Mouse (Mus musculus) adipocyte (in vitro differentiated cells): Measurements from ENCODE around the gene 4930558K02Rik.

ENCODE experiments used
- DNase-seq: peaks from one replicate; pipeline ENCODE4 v3.0.0-alpha.2; 2016; ENCODE audit warnings: low spot score

4930558K02Rik gene

GRCm38 (mm10) chr1:161979536-161979935 is at the start of gene 4930558K02Rik:
TSS of gene 4930558K02Rik (minus strand) at chr1:161979636.
- DNase-seq, result no peak

GRCm38 (mm10) chr1:162023681-162024270 is 44.3 kb upstream of the 4930558K02Rik start:
- no peak for DNase-seq

DNA sequence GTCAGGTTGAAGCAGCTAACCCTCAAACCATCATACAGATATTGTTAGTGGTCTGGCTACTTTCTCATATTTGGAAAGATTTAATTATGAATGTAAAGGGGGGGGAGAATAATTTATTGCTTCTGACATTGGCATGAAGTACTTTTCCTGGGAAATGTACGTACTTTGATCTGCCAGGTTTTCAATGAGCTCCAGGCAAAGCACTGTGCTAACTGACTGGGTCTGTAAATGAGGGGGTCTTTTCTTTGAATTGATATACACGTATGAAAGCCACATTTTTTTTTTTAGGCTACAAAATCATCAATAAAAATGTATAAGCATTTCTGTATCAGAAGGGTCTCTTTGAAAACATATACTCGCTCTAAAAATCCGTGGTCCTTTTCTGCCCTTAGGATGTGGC is 41.3 kb upstream of the 4930558K02Rik start:
- no peak for DNase-seq

DNA sequence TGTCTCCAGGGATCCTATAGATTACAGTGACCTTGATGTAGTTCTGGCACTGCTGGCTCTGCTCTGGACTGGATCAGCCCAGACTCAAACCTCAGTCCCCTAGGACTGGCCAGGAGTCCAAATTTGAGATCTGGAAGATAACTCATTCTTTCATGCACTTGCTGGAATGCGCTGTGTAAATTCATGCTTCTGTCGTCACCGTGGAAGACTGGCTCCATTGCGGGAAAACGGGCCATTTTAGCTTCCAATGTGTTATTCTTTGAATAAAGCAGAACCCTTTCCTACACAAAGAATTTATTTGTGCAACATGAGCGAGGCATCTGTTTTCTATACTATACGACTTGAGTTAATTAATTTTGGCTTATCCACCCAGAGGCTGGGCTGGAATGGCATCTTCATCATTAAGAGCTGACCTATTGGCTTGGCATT is 40.9 kb upstream of the 4930558K02Rik start:
- DNase-seq, result no peak

DNA sequence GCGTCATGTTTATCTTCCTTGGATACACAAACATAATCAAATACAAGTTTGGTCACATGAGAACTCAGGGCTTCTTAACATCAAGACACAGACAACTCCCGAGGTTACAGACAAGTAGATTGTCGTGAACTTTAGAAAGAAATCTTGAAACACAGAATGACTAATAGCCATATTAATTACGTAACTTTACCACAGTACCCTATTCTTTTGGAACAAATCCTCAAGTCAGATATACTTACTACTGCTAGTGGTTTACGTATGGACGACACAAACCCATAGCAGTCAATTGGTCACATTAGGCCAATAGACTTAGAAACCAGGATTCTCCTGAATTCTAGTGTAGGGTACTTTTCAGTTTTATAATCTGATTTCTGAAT is 39.2 kb upstream of the 4930558K02Rik start:
- DNase-seq, result no peak

GRCm38 (mm10) chr1:162017975-162018600 is 38.7 kb upstream of the 4930558K02Rik start:
- no peak for DNase-seq

GRCm38 (mm10) chr1:162016982-162017381 is 37.5 kb upstream of the 4930558K02Rik start:
- peak; percentile 46 for DNase-seq

DNA sequence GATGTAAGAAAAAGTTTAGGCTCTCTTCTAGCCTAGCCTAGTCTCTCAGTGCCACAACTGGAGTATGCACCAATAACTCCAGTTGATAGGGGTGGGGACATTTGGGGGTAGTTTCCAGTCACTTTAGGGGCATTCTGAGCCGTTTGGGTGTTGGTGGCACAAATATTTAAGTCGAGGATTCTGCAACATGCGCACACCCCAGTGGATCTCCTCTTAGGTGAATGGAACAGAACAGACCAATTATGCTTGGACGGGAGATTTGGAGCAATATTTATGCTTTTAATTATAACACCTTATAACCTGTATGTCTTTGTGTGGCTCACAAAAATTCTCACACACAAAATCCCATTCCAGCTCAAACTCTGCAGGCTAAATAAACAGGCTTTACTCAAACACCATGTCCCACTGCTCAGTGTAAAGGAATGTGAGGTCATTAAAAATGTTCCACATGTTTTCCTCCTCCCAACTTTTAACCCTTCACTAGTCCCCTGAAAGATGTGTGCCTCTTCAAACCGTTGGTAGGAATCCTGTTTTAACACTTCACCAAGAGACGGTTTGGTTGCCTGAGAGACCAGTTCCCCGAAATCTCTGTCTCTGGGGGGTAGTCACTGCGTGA is 35.9 kb upstream of the 4930558K02Rik start:
- no peak for DNase-seq

- DNase-seq, result peak; percentile 19
Observed at GRCm38 (mm10) chr1:162013561-162013960, 34.1 kb upstream of the 4930558K02Rik start.

- no peak for DNase-seq
Observed at GRCm38 (mm10) chr1:162011523-162012245, 32.2 kb upstream of the 4930558K02Rik start.

DNA sequence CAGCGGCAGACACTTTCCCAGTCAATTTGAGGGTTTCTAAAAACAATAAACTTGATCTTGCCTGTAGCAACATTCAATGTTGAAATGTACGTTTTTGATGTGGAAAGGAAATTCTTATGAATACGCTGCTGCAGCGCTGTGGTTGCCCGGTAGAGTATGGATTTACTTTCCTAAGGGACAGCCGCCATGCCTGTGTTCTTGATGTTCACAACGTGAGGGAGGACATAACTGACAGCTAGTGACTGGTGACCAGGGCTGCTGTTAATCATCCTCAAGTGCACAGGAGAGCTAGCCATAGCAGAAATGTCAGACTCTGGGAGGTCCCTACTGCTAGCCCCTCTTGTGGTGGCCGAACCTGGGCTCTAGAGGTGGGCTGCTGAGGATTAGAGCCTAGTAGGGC is 29.6 kb upstream of the 4930558K02Rik start:
- DNase-seq, result no peak

GRCm38 (mm10) chr1:162008631-162009067 is 29.2 kb upstream of the 4930558K02Rik start:
- DNase-seq, result no peak

GRCm38 (mm10) chr1:162008208-162008607 is 28.8 kb upstream of the 4930558K02Rik start:
- DNase-seq, result no peak

DNA sequence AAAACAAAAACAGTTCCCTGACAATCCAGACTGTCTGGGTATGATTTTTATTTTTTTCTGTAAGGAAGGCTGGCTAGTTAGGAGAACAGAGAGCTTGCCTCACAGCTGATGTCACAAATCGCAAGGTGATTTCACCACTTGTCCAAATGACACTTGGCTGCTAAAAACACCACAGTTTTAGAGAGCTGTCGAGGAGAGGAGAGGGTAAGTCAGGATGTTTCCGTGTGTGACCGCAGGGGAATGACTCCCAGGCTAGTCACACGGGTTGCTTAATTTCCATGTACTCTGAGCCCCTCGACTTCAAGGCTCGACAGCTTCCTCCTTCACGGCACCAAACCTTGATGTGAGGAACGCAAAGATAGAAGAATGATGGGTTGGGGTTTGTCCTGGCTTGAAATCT is 26.7 kb upstream of the 4930558K02Rik start:
- DNase-seq, result peak; percentile 60

- DNase-seq, result peak; percentile 51
Observed at GRCm38 (mm10) chr1:162004821-162005770, 25.7 kb upstream of the 4930558K02Rik start.

- DNase-seq, result no peak
Observed at GRCm38 (mm10) chr1:162004518-162004780, 25.0 kb upstream of the 4930558K02Rik start.

- no peak for DNase-seq
Observed at GRCm38 (mm10) chr1:162003729-162004517, 24.5 kb upstream of the 4930558K02Rik start.

- no peak for DNase-seq
Observed at GRCm38 (mm10) chr1:162001328-162001727, 21.9 kb upstream of the 4930558K02Rik start.

- peak; percentile 91 for DNase-seq
Observed at GRCm38 (mm10) chr1:161999882-162000371, 20.5 kb upstream of the 4930558K02Rik start.

- DNase-seq, result no peak
Observed at GRCm38 (mm10) chr1:161999338-161999737, 19.9 kb upstream of the 4930558K02Rik start.

GRCm38 (mm10) chr1:161998781-161999180 is 19.3 kb upstream of the 4930558K02Rik start:
- DNase-seq, result no peak
